Mouse (Mus musculus) testis, adult 2 months (tissue): ENCODE results near the gene Twnk.

Source experiments
- CTCF ChIP-seq: fragments of 200-500 bp; IDR thresholded peaks from 2 replicates; pipeline ENCODE4 v1.5.1; 2012; ENCODE audit warnings: low read depth, mild to moderate bottlenecking, inconsistent platforms, low read length, moderate library complexity; ENCODE audit not compliant: control insufficient read depth, insufficient read depth, insufficient replicate concordance
- POLR2A ChIP-seq: fragments of 200-500 bp; IDR thresholded peaks from 2 replicates; pipeline ENCODE4 v1.6.1; 2012; ENCODE audit warnings: low read depth, mild to moderate bottlenecking, inconsistent platforms, low read length, moderate library complexity; ENCODE audit not compliant: control insufficient read depth

GRCm38 (mm10) chr19:44992246-44992645 lies 13.2 kb upstream of the Twnk start:
- TF ChIP-seq POLR2A (no peak), CTCF (no peak)
